Mouse (Mus musculus) bone marrow, adult 2 months (tissue): ENCODE results near the gene Rhot2.

Source experiments
- CTCF ChIP-seq: fragments of 200-500 bp; IDR thresholded peaks from 2 replicates; pipeline ENCODE4 v1.5.1; 2011; ENCODE audit warnings: low read length, control low read depth; ENCODE audit not compliant: control insufficient read depth, insufficient read depth
- POLR2A ChIP-seq: fragments of 200-500 bp; IDR thresholded peaks from 2 replicates; pipeline ENCODE4 v1.6.1; 2011; ENCODE audit warnings: low read depth, mild to moderate bottlenecking, control low read depth, low read length, borderline replicate concordance; ENCODE audit not compliant: control insufficient read depth

DNA sequence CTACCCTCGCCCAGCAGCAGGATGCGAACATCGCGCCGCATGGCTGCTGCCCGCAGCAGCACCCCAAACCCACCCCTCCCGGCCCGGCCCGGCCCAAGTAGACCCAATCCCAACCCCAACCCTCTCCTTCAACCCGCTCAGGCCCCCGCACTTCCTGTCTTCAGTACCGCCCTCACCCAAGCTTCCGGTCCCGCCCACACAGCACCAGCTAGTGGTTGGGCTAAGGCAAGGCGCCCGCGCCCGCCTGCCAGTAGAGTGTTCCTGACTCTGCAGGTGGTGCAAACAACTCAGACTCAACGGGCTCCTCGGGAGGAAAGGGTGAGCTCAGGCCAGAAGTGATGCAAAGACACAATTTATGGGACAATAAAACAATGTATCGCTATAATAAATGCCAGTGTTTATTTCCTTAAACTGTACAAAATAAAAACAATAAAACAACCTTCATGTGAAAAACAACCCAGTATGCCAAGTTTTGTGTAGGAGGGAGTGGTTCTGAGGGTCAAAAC, at the start of gene Rhot2:
- peak; percentile 44; the same call in 1 of the 2 replicates for TF ChIP-seq CTCF
- peak; percentile 68; the same call in 1 of the 2 replicates for TF ChIP-seq POLR2A
